Mouse (Mus musculus) Patski (cell line): Measurements from ENCODE around the gene Repin1. TPM values are rescaled to one million over a fixed set of nuclear protein-coding genes. Genes with fewer than 3 reads are reported as not detected.

Experiments
- ATAC-seq: fragments of 100-300 bp; one replicate; pipeline ENCODE4 v1.8.0; 2021
- CTCF ChIA-PET: fragments of 350-600 bp; sonication (Branson Sonifier 250); formaldehyde crosslinking; loops from one replicate; lab custom pipeline; 2022; ENCODE audit warnings: inconsistent platforms; lab: Charles Lee
- POLR2A ChIA-PET: fragments of 350-600 bp; sonication (Branson Sonifier 250); formaldehyde crosslinking; loops from one replicate; lab custom pipeline; 2022; ENCODE audit warnings: antibody characterized with exemption, inconsistent platforms; lab: Charles Lee
- DNase-seq: peaks from one replicate; pipeline ENCODE4 v3.0.0-alpha.2; 2011; ENCODE audit warnings: low read depth, low spot score
- H3K27me3 ChIP-seq: fragments of 371-371 bp; one replicate; pipeline ENCODE4 v1.5.1; 2021
- CTCF ChIP-seq: fragments of 100-300 bp; IDR thresholded peaks from one replicate; pipeline ENCODE4 v1.5.1; 2021
- in situ Hi-C: fragments of 300-500 bp; cut with MboI; formaldehyde crosslinking; loops from 3 replicates; pipeline ENCODE4 v1.11.1; 2018; ENCODE audit warnings: low pct_unique_long_range_greater_than_20kb, mixed read lengths
- polyA plus RNA-seq: library from polyadenylated mRNA; unstranded; gene quantifications from one replicate; pipeline ENCODE4 v1.2.3, GENCODE M21; 2021

The Repin1 gene
- polyA plus RNA-seq, 1 experiment from 2014 or later = 44.2 TPM

DNA sequence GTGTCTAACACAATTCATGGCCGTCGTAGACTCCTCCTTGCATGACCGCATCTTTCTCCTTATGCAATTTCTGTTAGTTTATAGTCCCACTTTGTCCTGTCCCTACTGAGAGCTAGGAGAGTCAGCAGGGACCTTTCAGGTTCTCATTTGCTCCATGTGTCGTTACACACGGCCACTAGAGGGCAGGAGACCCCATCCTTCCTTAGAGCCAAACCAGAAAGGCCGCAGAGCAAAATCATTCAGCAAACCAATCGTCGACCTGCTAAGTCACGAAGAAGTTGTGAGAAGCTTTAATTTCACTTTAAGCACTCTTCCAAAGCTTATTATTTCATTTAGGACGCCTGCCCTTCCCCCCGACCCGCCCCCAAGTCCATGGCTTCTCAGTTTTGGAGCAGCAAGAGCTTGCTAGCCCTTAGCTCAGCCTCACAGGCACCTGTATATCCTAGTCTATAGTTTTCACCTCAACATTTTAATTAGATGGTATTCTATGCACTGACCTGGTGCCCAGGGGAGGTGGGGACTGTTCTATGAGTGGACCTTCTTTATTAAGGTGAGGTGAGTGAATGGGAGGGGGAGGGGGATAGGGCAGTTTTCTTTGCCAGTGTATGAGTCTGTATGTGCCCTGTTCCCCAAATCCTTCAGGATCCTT lies 52.1 kb downstream of the Repin1 start:
- TF ChIP-seq CTCF = peak; percentile 92
- ChIA-PET POLR2A (interaction anchor here (1.3 kb wide), 1 partner anchor 196 kb away, joined by 4 read pairs; the partner anchor contains the start of gene Tmem176b), CTCF (interaction anchor here (0.7 to 5.6 kb wide), 34 partner anchors 12 to 468 kb away, joined by 3 to 66 read pairs (median 4); partner anchors contain the start of genes Gimap3, Gimap4, Gimap5 and Gm44965)
- H3K27me3 ChIP-seq = no peaks in the 10 kb centered on the region
- in situ Hi-C loops = loop anchor here (5.0 kb wide), 3 partner anchors 127 to 317 kb away; partner anchors contain the start of gene Gimap3
- DNase-seq (no peak), ATAC-seq (peak; percentile 45)

DNA sequence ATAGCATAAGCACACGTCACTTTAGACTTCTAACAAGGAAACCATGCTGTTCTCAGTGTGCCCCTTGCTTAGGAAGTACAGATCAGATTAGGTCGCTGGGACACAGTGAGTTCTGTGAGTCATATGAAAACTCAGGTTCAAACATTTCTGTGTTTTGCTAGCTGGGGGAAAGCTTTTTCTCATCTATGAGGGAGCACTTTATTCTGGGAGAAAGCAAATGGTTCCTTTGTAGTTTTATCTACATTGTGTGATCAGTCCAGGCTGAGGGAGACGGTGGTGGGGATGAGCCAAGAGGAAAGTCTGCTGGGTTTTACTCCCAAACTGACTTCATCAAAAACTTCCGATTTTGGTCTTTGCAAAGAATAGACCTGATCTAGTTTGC lies 52.6 kb downstream of the Repin1 start:
- DNase-seq (no peak), ATAC-seq (no peak)
- TF ChIP-seq CTCF = no peak
- POLR2A ChIA-PET = interaction anchor here (1.3 kb wide), 1 partner anchor 196 kb away, joined by 4 read pairs; the partner anchor contains the start of gene Tmem176b
- in situ Hi-C loops = loop anchor here (5.0 kb wide), 3 partner anchors 126 to 316 kb away; partner anchors contain the start of gene Gimap3
- CTCF ChIA-PET = interaction anchor here (0.8 to 5.6 kb wide), 41 partner anchors 11 to 317 kb away, joined by 3 to 66 read pairs (median 4); partner anchors contain the start of genes Gimap3, Gimap4, Gimap5 and Gm44965
- no peaks in the 10 kb centered on the region for H3K27me3 ChIP-seq

DNA sequence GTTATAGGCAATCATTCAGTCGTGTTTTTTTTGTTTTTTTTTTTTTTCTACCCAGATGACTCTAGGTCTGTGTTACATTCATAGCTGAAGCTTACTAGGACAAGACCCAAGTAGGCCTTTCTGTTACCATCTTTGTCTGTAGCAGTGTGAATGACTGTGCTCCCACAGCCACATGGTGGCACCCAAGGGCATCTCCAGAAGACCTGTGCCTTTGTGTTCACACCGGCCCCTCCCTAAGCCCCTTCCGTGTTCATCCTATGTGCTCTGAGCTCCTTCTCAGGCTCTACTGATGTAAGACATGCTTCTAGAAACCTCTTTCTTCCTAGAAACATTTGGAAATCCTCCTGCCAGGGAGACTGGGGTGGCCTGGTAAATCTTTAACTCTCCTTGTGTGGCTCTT lies 53.3 kb downstream of the Repin1 start, which contains the start of gene Gimap8:
Gimap8 (plus strand) TSS at position 240 of the 400 bp plus-strand sequence.
- no peaks in the 10 kb centered on the region for H3K27me3 ChIP-seq
- ChIA-PET CTCF (interaction anchor here (0.7 to 5.6 kb wide), 30 partner anchors 18 to 336 kb away, joined by 3 to 66 read pairs (median 4); partner anchors contain the start of genes Gimap3, Gimap4, Gm44965 and Repin1), POLR2A (interaction anchor here (0.6 to 1.0 kb wide), 2 partner anchors 33 to 78 kb away, joined by 4 read pairs; no protein-coding TSS in a partner anchor)
- no peak for DNase-seq
- ATAC-seq = peak; percentile 36
- in situ Hi-C loops = loop anchor here (5.0 kb wide), 3 partner anchors 125 to 315 kb away; partner anchors contain the start of gene Gimap3
- peak; percentile 77 for TF ChIP-seq CTCF

DNA sequence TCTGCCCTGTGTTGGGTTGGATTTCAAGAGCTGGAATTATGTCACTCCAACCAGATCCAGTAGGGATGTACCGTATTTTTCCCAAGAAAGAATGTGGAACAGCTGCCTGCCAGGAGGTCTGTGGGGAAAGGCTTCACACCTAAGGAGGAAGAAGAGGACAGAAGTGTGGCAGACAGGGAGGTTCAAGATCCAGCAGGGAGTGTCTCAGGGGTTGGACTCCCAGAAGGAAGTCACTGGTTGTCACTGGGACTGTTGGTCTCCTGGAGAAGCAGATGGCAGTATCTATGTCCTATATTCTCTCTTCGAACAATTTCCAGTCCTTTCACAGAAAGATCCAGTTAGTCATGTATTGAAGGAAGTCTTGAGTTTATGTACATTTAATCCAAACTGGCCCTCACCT lies 53.9 kb downstream of the Repin1 start:
- TF ChIP-seq CTCF = no peak
- ChIA-PET POLR2A (interaction anchor here (1.0 kb wide), 1 partner anchor 78 kb away, joined by 4 read pairs; no protein-coding TSS in a partner anchor), CTCF (interaction anchor here (0.7 to 5.6 kb wide), 21 partner anchors 18 to 335 kb away, joined by 3 to 66 read pairs (median 4); partner anchors contain the start of genes Gimap3, Gm44965, Repin1 and Tmem176b)
- ATAC-seq = no peak
- H3K27me3 ChIP-seq = no peaks in the 10 kb centered on the region
- DNase-seq = no peak
- in situ Hi-C loops = loop anchor here (5.0 kb wide), 3 partner anchors 125 to 315 kb away; partner anchors contain the start of gene Gimap3

Other genes with a start within 250 kb of the Repin1 start
- 36.0 TPM for gene Krba1, start 198.3 kb upstream of the Repin1 start, polyA plus RNA-seq
- 30.7 TPM for gene Zfp467, start 148.1 kb upstream of the Repin1 start, polyA plus RNA-seq
- gene Sspo, start 145.7 kb upstream of the Repin1 start, polyA plus RNA-seq = 0.05 TPM
- gene Atp6v0e2, start 56.3 kb upstream of the Repin1 start, polyA plus RNA-seq = 97.0 TPM
- gene Lrrc61, start 39.1 kb upstream of the Repin1 start, polyA plus RNA-seq = 21.5 TPM
- gene Rarres2, start 21.1 kb upstream of the Repin1 start, polyA plus RNA-seq = 0.22 TPM
- gene Gm45021, start 4.3 kb upstream of the Repin1 start, polyA plus RNA-seq = not detected
- 0.62 TPM for gene Gm44965, start 58 bp downstream of the Repin1 start, polyA plus RNA-seq
- gene Zfp775, start 8.2 kb downstream of the Repin1 start, polyA plus RNA-seq = 8.7 TPM
- gene AI854703, start 32.9 kb downstream of the Repin1 start, polyA plus RNA-seq = 25.6 TPM
- gene Gimap8, start 53.4 kb downstream of the Repin1 start, polyA plus RNA-seq = 7.3 TPM
- 20.6 TPM for gene Gimap9, start 82.2 kb downstream of the Repin1 start, polyA plus RNA-seq
- gene Gimap4, start 90.7 kb downstream of the Repin1 start, polyA plus RNA-seq = 0.73 TPM
- not detected for gene Gimap6, start 114.3 kb downstream of the Repin1 start, polyA plus RNA-seq
- gene Gm28053, start 124.7 kb downstream of the Repin1 start, polyA plus RNA-seq = not detected
- gene Gimap7, start 124.7 kb downstream of the Repin1 start, polyA plus RNA-seq = not detected
- gene Gimap1, start 145.2 kb downstream of the Repin1 start, polyA plus RNA-seq = 0.04 TPM
- gene Gimap5, start 152.3 kb downstream of the Repin1 start, polyA plus RNA-seq = not detected
- gene Gimap3, start 177.0 kb downstream of the Repin1 start, polyA plus RNA-seq = not detected
- 1,783 TPM for gene Tmem176a, start 247.0 kb downstream of the Repin1 start, polyA plus RNA-seq
- 2,760 TPM for gene Tmem176b, start 247.6 kb downstream of the Repin1 start, polyA plus RNA-seq